Mouse (Mus musculus) neural tube, embryonic 15.5 days (tissue): ENCODE measurements at regions not wholly inside any gene's neighbourhood (a gene's known extent, or its start where the extent isn't known, plus 50 kb on each side); places are given as distances from the start of the nearest gene placed in this dataset.

Experiments used
- ATAC-seq: fragments of 200-750 bp; cut with Nextera tagmentation; 2 replicates; pipeline ENCODE4 v1.8.0; 2017; ENCODE audit warnings: mild to moderate bottlenecking, moderate TSS enrichment, moderate library complexity; ENCODE audit not compliant: low FRiP score
- H3K27ac ChIP-seq: fragments of 300-500 bp; sonication (generic); replicated peaks from 2 replicates; pipeline ENCODE4 v1.5.1; 2015; ENCODE audit warnings: mild to moderate bottlenecking, inconsistent platforms
- H3K27me3 ChIP-seq: fragments of 300-500 bp; sonication (generic); replicated peaks from 2 replicates; pipeline ENCODE4 v1.6.1; 2015; ENCODE audit warnings: inconsistent platforms
- H3K36me3 ChIP-seq: fragments of 300-500 bp; sonication (generic); 2 replicates; pipeline ENCODE4 v1.6.1; 2015; ENCODE audit warnings: inconsistent platforms
- H3K4me1 ChIP-seq: fragments of 300-500 bp; sonication (generic); 2 replicates; pipeline ENCODE4 v1.6.1; 2015; ENCODE audit warnings: inconsistent platforms
- H3K4me2 ChIP-seq: fragments of 300-500 bp; sonication (generic); 2 replicates; pipeline ENCODE4 v1.6.1; 2015; ENCODE audit warnings: inconsistent platforms, mild to moderate bottlenecking, moderate library complexity
- H3K4me3 ChIP-seq: fragments of 300-500 bp; sonication (generic); replicated peaks from 2 replicates; pipeline ENCODE4 v1.5.1; 2015; ENCODE audit warnings: mild to moderate bottlenecking, inconsistent platforms
- H3K9ac ChIP-seq: fragments of 300-500 bp; sonication (generic); replicated peaks from 2 replicates; pipeline ENCODE4 v1.6.1; 2015; ENCODE audit warnings: mild to moderate bottlenecking, inconsistent platforms
- H3K9me3 ChIP-seq: fragments of 300-500 bp; sonication (generic); replicated peaks from 2 replicates; pipeline ENCODE4 v1.6.1; 2016; ENCODE audit warnings: inconsistent platforms
- WGBS: fragments of 180-500 bp; shearing (Covaris S2); methylation state at CpG from one replicate; pipeline ENCODE4 v1.1.7; 2015; ENCODE audit warnings: mixed read lengths; 5-methylcytosine and 5-hydroxymethylcytosine counted together

DNA sequence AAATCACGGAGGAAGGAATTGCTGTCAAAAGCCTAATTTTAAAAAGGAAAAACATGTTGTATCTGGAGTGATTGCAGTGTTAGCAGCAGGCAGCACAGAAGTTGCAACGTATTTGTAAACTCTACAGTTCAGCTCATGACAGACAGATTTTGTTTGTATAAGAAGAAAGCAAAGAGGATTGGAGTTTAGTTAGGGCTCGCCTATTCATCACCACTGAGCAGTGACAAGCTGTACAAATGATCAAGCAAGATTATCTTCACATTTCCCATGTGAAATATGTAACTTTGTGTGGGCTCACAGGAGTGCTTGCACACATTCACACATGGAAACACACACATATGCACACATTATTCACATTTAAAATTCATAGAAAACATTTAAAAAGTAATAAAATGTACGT is 57.5 kb upstream of the Cenpw start:
- H3K4me1 ChIP-seq: no peaks in the 10 kb centered on the region
- H3K9ac ChIP-seq: no peak overlapping the region
- H3K4me3 ChIP-seq: no peak overlapping the region
- no peaks in the 10 kb centered on the region for H3K9me3 ChIP-seq
- H3K4me2 ChIP-seq: no peak overlapping the region
- H3K36me3 ChIP-seq: no peaks in the 10 kb centered on the region
- ATAC-seq: no peak
- no peaks in the 10 kb centered on the region for H3K27me3 ChIP-seq
- 73% methylated on average over 4 of the region's 4 CpGs for WGBS
- no peak overlapping the region for H3K27ac ChIP-seq
